ENCODE assay signal across 8 mouse cellular contexts in the genomic region with DNA sequence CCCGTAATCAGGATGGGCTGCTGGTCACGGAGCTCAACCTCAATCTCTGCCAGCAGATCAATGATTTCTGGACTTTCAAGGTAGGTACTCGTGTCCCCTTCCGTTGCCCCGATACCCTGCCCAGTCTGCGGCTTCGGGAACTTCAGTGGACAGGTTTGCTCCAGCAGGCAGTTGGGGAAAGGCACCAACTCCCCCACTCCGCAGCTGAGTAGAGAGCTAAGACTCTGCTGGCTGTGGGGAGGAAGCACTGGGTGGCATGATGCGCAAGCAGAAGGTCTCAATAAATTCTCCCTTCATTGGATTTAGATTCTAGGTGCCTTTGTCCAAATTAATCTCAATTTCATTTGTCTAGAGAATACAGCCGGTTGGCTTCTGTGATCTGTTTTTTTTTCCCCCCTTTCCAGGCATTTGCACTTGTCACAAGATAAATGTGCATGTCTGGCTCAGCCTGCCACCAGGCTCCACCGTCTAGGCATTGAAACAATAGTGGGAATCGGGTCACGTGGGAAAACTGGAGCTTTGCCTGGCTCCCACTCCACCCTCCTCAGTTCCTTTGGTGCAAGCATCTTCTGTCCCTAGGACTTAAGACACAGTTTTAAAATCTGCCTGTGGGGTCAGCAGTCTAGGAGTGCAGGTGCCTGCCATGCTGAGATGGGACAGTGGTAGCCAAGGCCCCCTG. TPM values are rescaled to one million over a fixed set of nuclear protein-coding genes. Genes with fewer than 3 reads are reported as not detected.
DNase-seq lines count a peak whose midpoint lies in the region; ATAC-seq lines count a peak whose summit lies in the region.

No protein-coding gene starts in this region.

- no peak overlapping the region for H3K9ac ChIP-seq in kidney, embryonic 15.5 days

- H3K4me3 ChIP-seq in kidney, embryonic 15.5 days (replicated peaks), result no peak overlapping the region

- peak overlapping the region; percentile 15; the same call in 1 of the 2 replicates for H3K27ac ChIP-seq in kidney, embryonic 15.5 days

- H3K36me3 ChIP-seq in kidney, embryonic 15.5 days, result no peaks in the 10 kb centered on the region

- H3K9me3 ChIP-seq in kidney, embryonic 15.5 days (replicated peaks), result no peaks in the 10 kb centered on the region

- peak; percentile 54; the same call in 1 of the 2 replicates for ATAC-seq in kidney, embryonic 15.5 days (replicated peaks; ENCODE audit: low FRiP score)

- H3K4me2 ChIP-seq in kidney, embryonic 15.5 days, result no peak overlapping the region

- peaks cover 15% of the 10 kb centered on the region for H3K4me1 ChIP-seq in kidney, embryonic 15.5 days

- H3K27me3 ChIP-seq in kidney, embryonic 15.5 days, result no peaks in the 10 kb centered on the region

- DNase-seq in embryo, embryonic 10.5 days (ENCODE audit: low spot score), result peak; percentile 39
- DNase-seq in embryo, embryonic 9.5 days (ENCODE audit: extremely low spot score), result no peak
- DNase-seq in testis, postnatal 10 days (ENCODE audit: low spot score), result peak; percentile 43
- no peak for DNase-seq in testis, postnatal 14 days (ENCODE audit: low spot score)
- peak; percentile 44 for DNase-seq in mesoderm, embryonic 11.5 days (ENCODE audit: low read depth, low spot score)
- no peak for DNase-seq in spleen, postnatal 14 days (ENCODE audit: low spot score in 2 of 2)
- no peak for DNase-seq in thymus, postnatal 14 days

- 52% methylated on average over 13 of the region's 13 CpGs for WGBS in kidney, embryonic 15.5 days

RNA-seq across cellular contexts. Expression of a gene that starts 37.4 kb away (rescaled TPM):
- polyA plus RNA-seq in kidney, embryonic 15.5 days (2015; fragmentation: Nextera tagmentation; extraction: Ambion mirVana), result 1.6 and 1.8 TPM in 2 replicates

Comparison
In these comparisons a context has a peak if more than half of its experiments do, and no peak if none do; other contexts are left out.
1. DNase-seq: peak in embryo, embryonic 10.5 days (single experiment), testis, postnatal 10 days (single experiment) and mesoderm, embryonic 11.5 days (single experiment); none in embryo, embryonic 9.5 days (single experiment), testis, postnatal 14 days (single experiment), spleen, postnatal 14 days (0 of 2) and thymus, postnatal 14 days (single experiment).